Mouse (Mus musculus): ENCODE measurements around the gene Gbx1.

Gbx1 gene

DNA sequence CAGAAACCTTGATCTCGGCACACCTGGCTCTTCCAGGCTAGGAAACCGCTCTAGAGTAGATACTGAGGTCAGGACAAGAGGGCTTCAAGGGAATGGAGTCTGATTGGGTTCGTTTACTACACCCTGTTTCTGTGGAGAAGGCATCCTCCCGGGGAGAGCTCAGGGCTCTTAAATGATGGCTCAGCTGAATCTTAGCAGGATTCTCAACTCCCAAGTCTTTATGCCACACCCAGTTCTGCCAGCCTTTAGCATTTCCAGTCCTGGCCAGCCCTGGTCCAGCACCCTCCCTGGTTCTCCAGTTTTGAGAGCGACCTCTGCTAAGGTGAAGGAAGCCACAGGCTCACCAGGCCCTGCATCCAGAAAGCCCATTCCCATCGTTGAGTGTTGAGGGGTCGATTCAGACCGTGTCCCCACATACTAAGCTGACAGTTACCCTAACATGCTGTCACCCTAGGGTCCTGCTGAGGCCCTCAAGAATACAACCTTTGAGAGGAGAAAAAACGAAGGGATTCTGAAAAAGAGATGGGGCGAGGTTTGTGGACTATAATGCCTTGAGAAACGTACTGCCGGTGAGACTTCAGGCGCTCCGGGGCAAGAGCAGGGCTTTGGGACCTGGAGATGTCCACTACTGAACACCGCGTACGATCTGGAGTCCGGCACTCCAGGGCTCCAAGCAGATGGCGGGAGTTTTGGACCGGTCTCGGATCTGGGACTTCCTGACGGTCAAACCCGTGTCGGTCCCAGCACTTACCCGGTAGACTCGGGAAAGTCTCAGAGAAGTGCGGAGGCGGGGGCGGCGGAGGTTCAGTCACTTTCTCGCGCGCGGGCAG is 1.4 kb downstream of the Gbx1 start:
- DNase-seq (ENCODE audit: low read depth, low spot score): no peak

DNA sequence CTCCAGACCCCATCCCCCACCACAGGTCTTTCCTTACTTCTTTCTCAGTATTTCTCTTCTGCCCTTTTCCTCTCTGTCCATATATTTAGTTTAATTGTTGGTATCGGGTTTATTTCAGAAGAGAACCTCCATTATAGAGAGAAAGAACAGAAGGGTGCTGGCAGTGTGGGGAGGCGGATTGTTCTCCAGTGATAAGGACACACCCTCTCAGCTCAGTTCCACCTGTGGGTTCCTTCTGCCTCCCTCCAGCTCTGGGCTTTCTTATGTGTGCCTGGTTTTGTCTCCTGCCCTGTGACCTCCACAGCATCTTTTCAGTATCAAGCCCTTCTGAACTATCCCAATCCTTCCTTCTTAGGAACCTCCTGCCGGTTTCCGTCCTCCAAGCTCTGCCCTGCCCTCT is 2.5 kb downstream of the Gbx1 start:
- no peak for DNase-seq (ENCODE audit: low read depth, low spot score)

DNA sequence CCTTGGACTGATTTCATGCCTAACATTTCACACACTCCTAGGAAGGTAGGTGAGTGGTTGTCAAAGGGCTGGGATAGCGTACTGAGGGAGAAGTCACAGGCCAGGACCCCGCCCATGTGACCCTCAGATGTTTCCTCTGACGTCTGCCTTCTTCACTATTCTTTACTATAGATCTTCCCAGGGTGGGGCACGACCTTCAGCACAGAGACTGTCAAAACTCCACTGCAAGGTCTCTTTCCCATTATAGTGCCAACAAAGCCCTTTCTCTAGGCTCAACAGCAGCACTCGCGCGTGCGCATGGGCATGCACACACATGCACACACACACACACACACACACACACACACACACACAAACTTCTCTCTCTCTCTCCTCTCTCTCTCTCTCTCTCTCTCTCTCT is 3.2 kb downstream of the Gbx1 start:
- DNase-seq (ENCODE audit: low read depth, low spot score): no peak

DNA sequence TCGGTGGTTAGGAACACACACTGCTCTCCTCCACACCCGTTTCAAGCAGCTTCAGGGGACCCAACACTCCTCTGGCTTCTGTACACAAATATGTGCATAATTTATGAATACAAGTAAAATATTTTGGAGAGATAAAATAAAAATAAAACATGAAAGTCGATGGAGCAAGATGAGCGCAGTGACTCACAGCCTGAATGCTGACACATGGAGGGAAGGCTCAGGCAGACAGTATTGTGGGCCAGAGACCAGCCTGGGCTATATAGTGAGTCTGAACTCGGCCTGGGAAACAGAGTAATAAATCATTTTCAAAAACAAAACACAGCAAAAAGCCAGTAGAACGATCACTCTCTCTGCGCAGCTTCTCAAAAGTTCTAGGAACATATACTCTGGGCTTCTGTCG is 5.6 kb downstream of the Gbx1 start:
- peak; percentile 52 for DNase-seq (ENCODE audit: low read depth, low spot score)

DNA sequence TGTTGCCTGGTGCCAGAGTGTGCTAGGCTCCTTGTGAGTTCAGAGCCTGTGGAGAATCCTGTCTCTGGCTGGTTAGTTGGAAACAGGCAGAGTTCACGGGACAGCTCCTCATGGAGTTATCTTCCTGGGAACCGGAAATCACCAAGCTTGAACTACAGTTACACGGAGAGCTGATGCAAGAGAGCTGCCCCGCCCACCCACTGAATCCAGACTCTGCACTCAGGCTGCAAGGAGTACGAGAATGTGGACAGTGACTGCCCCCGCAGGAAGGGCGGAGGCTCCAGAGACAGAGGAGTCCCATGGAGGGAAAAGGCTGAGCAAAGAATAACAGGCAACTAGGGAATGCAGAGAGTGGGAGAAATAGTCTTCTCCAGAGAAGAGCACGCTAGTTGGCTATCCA is 14.7 kb downstream of the Gbx1 start:
- DNase-seq (ENCODE audit: low read depth, low spot score): peak; percentile 52

DNA sequence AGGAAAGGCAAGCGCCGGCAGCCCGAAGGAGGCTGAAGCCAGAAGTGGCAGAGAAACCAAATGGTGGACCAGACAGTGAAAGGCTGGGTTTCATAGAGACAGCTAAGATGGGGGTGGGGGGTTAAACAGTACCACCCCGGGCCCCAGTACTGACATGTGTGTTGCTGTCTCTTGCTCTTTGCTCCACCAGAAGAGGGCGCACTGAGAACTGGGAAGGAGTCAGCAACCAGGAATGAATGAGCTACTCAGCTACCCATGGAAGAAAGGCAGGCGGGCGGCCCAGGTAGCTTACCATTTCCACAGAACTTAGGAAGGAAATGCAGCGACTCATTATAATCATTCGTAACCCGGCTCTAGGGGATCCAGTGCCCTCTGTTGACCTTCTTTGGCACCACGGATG is 16.4 kb downstream of the Gbx1 start:
- DNase-seq (ENCODE audit: low read depth, low spot score): peak; percentile 45

DNA sequence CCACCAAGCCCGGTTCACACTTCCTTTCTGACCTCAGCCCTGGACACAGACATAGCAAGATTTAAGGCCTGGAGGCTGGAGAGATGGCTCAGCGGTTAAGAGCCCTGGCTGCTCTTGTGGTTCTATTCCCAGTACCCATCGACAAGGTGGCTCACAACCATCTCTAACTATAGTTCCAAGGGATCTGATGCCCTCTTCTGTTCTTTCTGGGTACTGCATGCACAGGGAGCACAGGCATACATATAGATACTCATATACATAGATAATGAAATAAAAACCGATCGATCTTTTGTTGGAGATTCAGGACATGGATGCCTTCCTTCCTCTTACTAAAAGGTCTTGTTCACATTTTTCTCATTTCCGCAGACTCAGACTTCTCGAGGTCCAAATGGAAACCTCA is 18.6 kb downstream of the Gbx1 start:
- DNase-seq (ENCODE audit: low read depth, low spot score): no peak

DNA sequence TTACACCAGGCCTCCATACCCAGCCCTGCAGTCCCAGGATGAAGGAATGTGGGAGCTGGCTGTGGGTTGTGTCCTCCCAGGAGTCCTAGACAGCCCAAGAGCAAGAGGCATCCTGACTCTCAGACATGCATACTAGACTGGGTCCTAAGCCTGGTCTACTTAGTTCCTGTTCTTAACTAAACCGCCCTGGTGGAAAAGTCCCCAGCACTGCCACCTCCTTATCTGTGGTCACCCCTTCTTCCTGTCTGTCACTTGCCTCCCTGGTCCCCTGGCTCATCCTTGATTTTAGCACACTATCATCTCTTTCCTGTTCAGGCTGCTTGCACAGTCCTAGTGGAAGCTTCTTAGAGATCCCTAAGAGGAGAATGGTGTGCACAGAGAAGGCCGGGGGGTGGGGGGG is 21.5 kb downstream of the Gbx1 start:
- no peak for DNase-seq (ENCODE audit: low read depth, low spot score)

DNA sequence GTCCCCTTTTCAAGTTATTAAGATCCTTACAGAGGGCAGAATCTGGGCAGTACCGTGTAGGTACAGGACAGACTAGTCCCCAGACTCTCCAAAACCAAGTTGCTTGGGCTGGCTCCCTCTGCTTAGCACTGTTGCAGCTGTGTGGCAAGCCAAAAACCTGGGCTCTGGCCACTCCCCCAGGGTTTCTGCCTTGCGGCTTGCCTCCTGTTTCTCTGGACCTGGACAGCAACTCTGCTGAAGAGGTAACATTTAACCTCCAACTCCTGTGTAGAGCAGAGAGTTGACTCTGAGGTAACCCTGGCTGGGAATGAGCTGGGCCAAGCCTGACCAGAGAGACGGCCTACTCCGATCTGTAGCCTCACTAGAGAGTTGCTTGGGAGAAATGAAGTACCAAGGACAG is 24.2 kb downstream of the Gbx1 start:
- DNase-seq (ENCODE audit: low read depth, low spot score): no peak

DNA sequence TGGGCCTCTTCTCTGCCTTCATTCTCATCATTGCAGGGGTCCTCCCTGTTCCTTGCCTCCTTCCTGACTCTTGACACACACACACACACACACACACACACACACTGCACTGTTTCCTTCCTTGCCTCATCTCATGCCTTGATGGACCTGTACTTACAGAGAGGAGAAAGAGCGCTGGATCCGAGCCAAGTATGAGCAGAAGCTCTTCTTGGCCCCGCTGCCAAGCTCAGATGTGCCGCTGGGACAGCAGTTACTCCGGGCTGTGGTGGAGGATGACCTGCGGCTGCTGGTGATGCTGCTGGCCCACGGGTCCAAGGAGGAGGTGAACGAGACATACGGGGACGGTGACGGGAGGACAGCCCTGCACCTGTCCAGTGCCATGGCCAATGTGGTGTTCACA is 26.2 kb downstream of the Gbx1 start:
- DNase-seq (ENCODE audit: low read depth, low spot score): no peak

DNA sequence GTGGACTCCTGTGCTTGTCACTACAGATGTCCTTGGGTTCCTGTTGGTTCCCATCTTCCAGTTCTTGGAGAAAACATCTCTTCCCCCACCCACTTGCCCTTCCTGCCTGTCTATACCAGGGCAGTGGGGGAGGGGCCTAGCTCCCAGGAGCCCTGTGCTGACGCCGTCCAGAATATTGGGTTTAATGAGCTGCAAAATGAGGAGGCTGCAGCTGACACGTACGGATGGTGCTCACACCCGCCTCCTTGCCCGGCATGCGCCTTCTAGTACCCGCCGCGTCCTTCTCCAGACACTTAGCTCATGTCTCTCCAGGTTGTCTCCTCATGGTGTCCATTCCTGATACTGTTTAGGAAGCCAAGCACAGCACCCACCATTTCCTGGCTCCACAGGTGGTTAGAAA is 27.9 kb downstream of the Gbx1 start:
- no peak for DNase-seq (ENCODE audit: low read depth, low spot score)

DNA sequence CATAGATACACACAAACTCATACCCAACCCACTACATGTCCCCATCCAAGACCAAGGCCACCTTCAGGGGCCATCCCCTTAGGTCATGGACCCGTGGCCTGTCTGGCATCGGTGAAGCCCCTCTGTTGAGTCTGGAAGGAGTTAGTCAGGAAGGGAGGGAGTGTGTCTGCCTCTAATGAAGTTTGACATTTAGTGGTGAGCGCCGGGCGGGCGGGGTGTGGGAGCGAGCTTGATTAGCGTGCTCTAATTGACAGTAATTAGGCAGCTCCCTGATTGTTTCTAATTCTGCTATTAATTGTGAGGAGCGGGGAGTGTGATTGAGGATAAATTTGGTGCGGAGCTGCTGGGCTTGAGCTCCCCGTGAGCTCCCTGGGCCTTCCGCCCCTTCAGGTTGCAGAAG is 29.5 kb downstream of the Gbx1 start:
- DNase-seq (ENCODE audit: low read depth, low spot score): no peak

DNA sequence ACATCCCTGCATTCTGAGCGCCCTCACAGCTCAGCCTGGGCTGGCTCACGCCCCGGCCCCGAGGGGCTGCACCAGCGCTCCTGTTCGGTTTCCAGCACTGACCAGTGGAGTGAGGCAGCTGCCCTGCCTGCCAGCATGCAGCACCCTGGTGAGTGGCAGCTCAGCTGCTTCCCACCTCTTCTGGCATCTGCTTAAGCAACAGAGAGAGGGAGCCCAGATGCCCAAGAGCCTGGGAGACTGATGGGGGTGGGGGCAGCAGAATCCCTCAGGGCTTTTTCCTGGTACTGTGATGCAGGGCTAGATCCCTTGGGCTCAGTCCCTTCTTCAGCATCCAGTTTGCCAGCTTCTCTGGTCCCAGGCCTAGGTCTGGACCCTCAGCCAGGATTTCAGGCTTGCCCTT is 30.2 kb downstream of the Gbx1 start:
- no peak for DNase-seq (ENCODE audit: low read depth, low spot score)

DNA sequence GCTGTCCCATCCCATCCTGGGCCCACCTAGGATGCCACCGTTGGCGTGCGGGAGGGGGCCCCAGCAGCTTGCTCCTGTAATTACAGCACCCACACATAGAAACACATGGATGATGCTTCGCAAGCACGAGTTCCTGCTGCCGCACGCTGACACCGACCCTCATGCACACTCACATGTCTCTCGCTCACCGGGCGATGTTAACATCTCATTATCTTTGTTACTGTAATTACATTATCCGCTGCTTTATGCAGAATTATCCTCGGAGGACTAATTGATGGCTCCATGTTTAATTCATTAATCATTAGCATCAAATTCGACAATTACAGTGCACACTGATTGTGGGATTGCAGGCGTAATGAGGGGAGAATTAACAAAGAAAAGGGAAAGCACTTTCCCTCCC is 32.0 kb downstream of the Gbx1 start:
- DNase-seq (ENCODE audit: low read depth, low spot score): no peak

DNA sequence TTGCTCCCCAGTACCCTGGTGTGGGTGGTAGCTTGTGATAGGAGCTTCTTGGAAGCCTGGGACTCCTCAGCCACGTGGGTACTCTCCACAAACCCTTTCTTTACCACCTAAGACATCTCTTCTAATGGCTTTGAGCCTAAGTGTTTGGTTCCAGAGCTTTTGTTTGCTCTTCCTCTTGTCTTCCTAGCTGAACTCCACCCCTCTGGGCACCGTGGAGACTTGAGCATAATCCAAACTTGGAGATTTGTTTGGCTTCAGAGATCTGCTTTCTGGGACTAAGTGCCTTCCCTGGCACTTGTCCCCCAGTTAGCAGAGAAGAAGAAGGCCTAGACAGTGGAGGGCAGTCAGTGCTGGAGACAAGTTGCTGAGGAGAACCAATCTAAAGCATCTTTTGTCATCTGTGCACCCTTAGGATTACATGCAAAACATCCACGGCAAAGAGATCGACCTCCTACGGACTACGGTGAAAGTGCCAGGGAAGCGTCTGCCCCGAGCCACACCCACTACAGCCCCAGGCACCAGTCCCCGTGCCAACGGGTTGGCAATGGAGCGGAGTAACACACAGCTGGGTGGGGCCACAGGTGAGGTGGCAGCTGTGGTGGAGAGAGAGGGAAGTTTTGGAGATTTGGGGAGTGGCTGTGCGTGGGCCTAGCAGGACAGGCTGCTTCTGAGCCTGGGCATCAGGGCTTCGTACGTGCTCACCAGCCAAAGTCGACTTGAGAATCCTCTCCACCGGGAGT is 34.3 kb downstream of the Gbx1 start:
- no peak for DNase-seq (ENCODE audit: low read depth, low spot score)

DNA sequence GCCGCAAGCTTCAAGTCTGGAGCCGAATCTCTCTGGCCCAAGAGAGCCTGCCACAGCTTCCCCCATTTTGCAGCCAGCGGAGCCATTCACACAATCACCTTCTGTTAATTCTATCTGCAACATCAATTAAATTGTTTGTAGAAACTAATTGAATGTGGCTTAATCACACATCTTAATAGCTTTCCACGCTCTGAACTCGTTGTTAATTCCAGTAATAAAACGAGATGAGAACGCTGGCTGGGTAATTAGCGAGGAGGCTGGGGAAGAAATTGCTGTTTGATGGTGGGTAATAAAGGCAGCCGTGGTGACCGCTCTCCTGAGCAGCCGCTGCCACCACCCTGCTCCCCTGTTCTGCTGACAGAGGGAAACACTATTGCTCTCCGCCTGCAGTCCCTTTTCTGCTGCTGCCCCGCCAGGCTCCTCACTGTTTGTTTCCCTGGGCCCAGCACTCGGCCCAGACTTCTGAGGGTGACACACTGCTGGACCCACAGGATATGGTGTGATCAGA is 36.5 kb downstream of the Gbx1 start:
- DNase-seq (ENCODE audit: low read depth, low spot score): no peak

DNA sequence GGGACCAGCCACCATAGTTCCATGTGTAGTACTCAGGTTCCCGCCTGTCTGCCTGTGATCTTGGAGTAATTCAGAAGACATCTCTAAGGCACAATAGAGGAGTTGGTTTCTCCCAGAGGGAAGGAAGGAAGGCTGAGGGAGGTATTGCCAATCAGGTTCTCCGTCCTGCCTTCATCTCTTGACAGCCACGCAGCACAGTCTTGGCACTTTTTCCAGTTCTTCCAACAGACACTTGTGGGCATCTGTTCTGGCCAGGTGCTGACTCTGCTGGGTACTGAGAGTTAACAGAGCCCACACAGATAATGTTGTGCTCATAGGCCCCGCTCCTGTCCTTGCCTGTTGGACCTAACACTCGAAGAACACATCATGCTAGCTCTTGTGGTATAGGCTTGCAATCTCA is 40.3 kb downstream of the Gbx1 start:
- no peak for DNase-seq (ENCODE audit: low read depth, low spot score)

DNA sequence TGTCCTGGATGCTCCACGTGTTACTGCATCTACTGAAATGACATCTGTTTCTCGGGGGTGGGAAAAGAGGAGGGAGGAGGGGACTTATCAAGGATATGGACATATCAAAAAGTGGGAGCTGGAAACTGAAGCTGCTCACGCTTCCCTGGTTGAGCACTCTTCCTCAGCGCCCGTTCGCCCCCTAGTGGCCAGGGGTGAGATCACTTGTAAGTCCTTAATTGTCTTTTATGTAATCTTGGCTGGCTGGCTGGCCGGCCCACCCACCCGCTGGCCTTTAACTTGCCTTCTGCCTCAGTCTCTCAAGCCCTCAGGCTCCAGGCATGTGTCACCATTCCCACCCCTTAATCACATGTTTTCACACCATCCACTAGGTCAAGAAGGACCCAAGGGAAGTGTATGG is 40.9 kb downstream of the Gbx1 start:
- peak; percentile 95 for DNase-seq (ENCODE audit: low read depth, low spot score)

DNA sequence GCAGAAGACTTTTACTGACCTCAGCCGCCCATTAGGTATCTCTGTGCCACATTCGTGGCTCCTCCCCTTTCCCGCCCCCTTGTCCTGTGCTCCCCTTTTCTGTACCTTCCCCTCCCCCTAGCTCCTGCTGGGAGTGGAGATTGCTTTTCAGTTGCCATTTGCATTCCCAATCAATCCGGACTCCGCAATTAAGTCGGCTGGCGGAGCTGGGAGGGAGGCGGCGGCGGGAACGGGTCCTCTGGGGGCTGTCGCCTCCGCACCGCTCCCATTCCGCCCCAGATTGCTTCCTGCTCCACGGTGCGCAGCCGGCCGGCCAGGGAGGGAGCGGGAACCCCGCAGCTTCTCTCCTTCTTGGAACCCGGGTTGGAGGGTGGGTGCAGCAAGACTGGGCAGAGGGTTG is 42.0 kb downstream of the Gbx1 start:
- no peak for DNase-seq (ENCODE audit: low read depth, low spot score)

DNA sequence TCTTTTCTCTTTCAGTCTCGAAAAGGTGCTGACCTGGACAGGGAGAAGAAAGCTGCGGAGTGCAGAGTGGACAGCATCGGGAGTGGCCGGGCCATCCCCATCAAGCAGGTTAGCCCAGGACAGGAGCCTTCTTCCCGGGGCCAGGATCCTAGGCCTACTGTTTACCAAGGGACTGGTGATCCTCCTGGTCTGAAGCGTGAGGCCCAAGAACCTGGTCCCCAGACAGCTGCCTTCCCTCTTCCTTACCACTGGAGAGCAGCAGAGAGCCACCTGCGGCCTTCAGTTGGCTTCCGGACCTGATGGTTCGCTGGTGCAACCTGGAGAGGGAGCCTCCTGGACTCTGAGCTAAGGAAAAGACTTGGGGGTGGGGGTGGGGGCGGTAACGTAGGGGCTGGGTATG is 43.7 kb downstream of the Gbx1 start:
- peak; percentile 80 for DNase-seq (ENCODE audit: low read depth, low spot score)

DNA sequence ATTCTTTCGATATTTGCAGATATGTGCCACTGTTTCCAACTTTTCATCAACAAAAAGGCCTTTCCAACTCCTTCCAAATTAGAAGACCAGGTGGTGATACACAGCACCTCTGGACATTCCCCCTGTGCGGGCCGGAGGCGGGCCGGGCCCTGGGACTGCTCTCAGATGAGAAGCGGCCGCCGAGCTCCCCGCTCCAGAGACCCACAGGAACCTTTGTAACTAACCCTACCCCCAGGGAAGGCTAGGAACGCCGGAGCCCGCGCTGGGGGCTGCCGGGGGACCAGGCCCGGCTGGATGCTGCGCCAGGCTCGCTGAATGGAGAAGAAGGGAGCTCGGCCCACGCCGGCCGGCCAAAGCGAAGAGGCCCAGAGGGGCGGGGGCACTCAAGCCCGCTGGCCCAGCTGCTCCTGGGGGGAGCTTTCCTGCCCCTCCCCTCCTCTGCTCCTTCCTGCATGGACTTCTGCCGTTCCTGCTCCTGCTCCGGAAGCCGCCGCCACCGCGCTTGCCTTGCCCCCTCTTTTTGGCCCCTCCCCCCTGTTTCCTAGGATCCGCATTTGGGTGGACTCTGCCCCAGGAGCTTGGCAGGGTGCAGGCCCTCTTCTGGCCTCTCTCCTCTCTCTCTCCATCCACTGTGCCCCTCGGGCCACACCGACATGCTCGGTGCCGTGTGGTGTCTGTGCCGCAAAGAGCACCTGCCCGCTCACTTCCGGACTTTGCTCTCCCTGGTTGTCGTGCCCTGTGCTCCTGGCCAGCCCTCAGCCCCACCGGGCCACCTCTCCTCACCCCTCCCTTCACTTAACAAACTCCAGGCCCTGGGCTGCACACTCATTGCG is 44.5 kb downstream of the Gbx1 start:
- DNase-seq (ENCODE audit: low read depth, low spot score): no peak

DNA sequence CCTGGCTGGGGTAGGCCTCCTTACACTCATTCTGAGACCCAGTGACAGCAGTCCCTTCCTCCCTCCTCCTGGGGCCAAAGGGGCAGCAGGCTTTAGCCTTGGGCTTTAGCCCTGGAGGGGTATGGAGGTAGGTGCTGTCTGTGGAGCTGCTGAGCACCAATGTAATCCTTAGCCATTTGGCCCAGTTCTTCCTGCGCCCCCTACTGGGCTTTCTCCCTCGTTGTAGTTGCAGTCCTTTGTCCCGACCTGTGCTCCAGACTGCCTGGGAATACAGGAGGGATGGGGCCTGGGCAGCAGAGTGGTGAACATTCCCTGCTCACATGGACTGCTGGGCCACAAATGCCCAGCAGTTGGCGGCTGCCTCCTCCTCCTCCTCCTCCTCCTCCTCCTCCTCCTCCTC is 45.4 kb downstream of the Gbx1 start:
- peak; percentile 89 for DNase-seq (ENCODE audit: low read depth, low spot score)
